In genomic region chr7:83878676-83879448, GRCm38 (mm10) we compare ENCODE assay signal across 7 mouse cellular contexts. TPM values are rescaled to one million over a fixed set of nuclear protein-coding genes. Genes with fewer than 3 reads are reported as not detected.
DNase-seq lines count a peak whose midpoint lies in the region; ATAC-seq and TF ChIP-seq lines count a peak whose summit lies in the region.

No protein-coding gene starts in this region.

- no peak; the same call in 1 of the 2 replicates for ATAC-seq in neural tube, embryonic 11.5 days (ENCODE audit: insufficient read depth, low FRiP score, low TSS enrichment)
- ATAC-seq in embryonic facial prominence, embryonic 11.5 days (replicated peaks; ENCODE audit: insufficient number of reproducible peaks, low FRiP score, low TSS enrichment, low read depth), result no peak
- no peak for ATAC-seq in neural tube, embryonic 15.5 days (ENCODE audit: low FRiP score)

- H3K27ac ChIP-seq in neural tube, embryonic 11.5 days (ENCODE audit: low read depth, low read length), result no peak overlapping the region
- H3K27ac ChIP-seq in embryonic facial prominence, embryonic 11.5 days (replicated peaks; ENCODE audit: low read depth, low read length), result no peak overlapping the region
- 0 out of 2 replicates have a peak overlapping the region, but pooled peaks have one; percentile 22 for H3K27ac ChIP-seq in kidney, adult 2 months (ENCODE audit: insufficient read depth, low read depth, low read length)
- H3K27ac ChIP-seq in neural tube, embryonic 15.5 days (replicated peaks), result peak overlapping the region; percentile 49; the same call in 1 of the 2 replicates

- WGBS in neural tube, embryonic 11.5 days, result 13% methylated on average over 5 of the region's 5 CpGs
- 10% methylated on average over 5 of the region's 5 CpGs for WGBS in embryonic facial prominence, embryonic 11.5 days
- WGBS in kidney, adult 2 months, result 21% methylated on average over 5 of the region's 5 CpGs
- WGBS in neural tube, embryonic 15.5 days, result 7% methylated on average over 5 of the region's 5 CpGs

- peak overlapping the region; percentile 19; the same call in 1 of the 2 replicates for H3K4me2 ChIP-seq in neural tube, embryonic 11.5 days (ENCODE audit: low read depth)
- H3K4me2 ChIP-seq in embryonic facial prominence, embryonic 11.5 days (ENCODE audit: low read depth, low read length), result peak overlapping the region; percentile 13; the same call in 1 of the 2 replicates
- peak overlapping the region; percentile 43 for H3K4me2 ChIP-seq in neural tube, embryonic 15.5 days

- H3K9me3 ChIP-seq in neural tube, embryonic 11.5 days (ENCODE audit: control insufficient read depth, low read length), result no peaks in the 10 kb centered on the region
- H3K9me3 ChIP-seq in embryonic facial prominence, embryonic 11.5 days (replicated peaks; ENCODE audit: control insufficient read depth, low read length), result no peaks in the 10 kb centered on the region
- no peaks in the 10 kb centered on the region for H3K9me3 ChIP-seq in neural tube, embryonic 15.5 days (replicated peaks)

- peak; percentile 46 for DNase-seq in neural tube, embryonic 11.5 days (ENCODE audit: low spot score)
- DNase-seq in neural tube, embryonic 10.5 days (ENCODE audit: extremely low spot score, low spot score), result no peak
- peak; percentile 39 for DNase-seq in embryonic facial prominence, embryonic 11.5 days (ENCODE audit: low spot score)
- DNase-seq in kidney, adult 2 months, result peak; percentile 62
- DNase-seq in urinary bladder, adult 2 months (ENCODE audit: low spot score), result no peak
- no peak for DNase-seq in cerebellum, postnatal 4 days (ENCODE audit: low spot score in 2 of 2)

- peaks cover 3% of the 10 kb centered on the region for H3K36me3 ChIP-seq in neural tube, embryonic 11.5 days (ENCODE audit: control insufficient read depth, insufficient read depth, low read length)
- H3K36me3 ChIP-seq in embryonic facial prominence, embryonic 11.5 days (replicated peaks; ENCODE audit: control insufficient read depth, insufficient read depth, low read depth, low read length), result no peaks in the 10 kb centered on the region
- no peaks in the 10 kb centered on the region for H3K36me3 ChIP-seq in kidney, adult 2 months (ENCODE audit: control insufficient read depth, insufficient read depth, low read length)
- peaks cover 7% of the 10 kb centered on the region for H3K36me3 ChIP-seq in neural tube, embryonic 15.5 days

- peak overlapping the region; percentile 26; the same call in 1 of the 2 replicates for H3K9ac ChIP-seq in neural tube, embryonic 11.5 days (ENCODE audit: low read length)
- H3K9ac ChIP-seq in embryonic facial prominence, embryonic 11.5 days (replicated peaks; ENCODE audit: low read length), result no peak overlapping the region
- H3K9ac ChIP-seq in neural tube, embryonic 15.5 days (replicated peaks), result no peak overlapping the region

- peaks cover 22% of the 10 kb centered on the region for H3K4me1 ChIP-seq in neural tube, embryonic 11.5 days (ENCODE audit: control insufficient read depth, insufficient read depth, low read length)
- peaks cover 12% of the 10 kb centered on the region for H3K4me1 ChIP-seq in embryonic facial prominence, embryonic 11.5 days (ENCODE audit: control insufficient read depth, insufficient read depth, low read length)
- H3K4me1 ChIP-seq in kidney, adult 2 months (ENCODE audit: control insufficient read depth, insufficient read depth, low read length), result peaks cover 7% of the 10 kb centered on the region; the same call in 1 of the 2 replicates
- peaks cover 53% of the 10 kb centered on the region for H3K4me1 ChIP-seq in neural tube, embryonic 15.5 days

- no peak for TF ChIP-seq POLR2A in kidney, adult 2 months (IDR thresholded peaks at IDR 0.05; ENCODE audit: low read depth, low read length)

- no peak overlapping the region for H3K4me3 ChIP-seq in neural tube, embryonic 11.5 days (ENCODE audit: low read depth, low read length)
- H3K4me3 ChIP-seq in embryonic facial prominence, embryonic 11.5 days (ENCODE audit: low read depth, low read length), result no peak overlapping the region
- H3K4me3 ChIP-seq in kidney, adult 2 months (ENCODE audit: insufficient read depth, low read depth, low read length), result no peak overlapping the region
- no peak overlapping the region for H3K4me3 ChIP-seq in neural tube, embryonic 15.5 days (replicated peaks)

- no peak for TF ChIP-seq CTCF in kidney, adult 2 months (conservative IDR thresholded peaks at IDR 0.05; ENCODE audit: insufficient read depth, insufficient read length, low read depth, low read length)

- H3K27me3 ChIP-seq in neural tube, embryonic 11.5 days (ENCODE audit: control insufficient read depth, insufficient read depth, low read length), result no peaks in the 10 kb centered on the region
- H3K27me3 ChIP-seq in embryonic facial prominence, embryonic 11.5 days (ENCODE audit: control insufficient read depth, insufficient read depth, low read length), result no peaks in the 10 kb centered on the region
- H3K27me3 ChIP-seq in kidney, adult 2 months (replicated peaks; ENCODE audit: control insufficient read depth, insufficient read depth, low read length), result no peaks in the 10 kb centered on the region
- no peaks in the 10 kb centered on the region for H3K27me3 ChIP-seq in neural tube, embryonic 15.5 days (replicated peaks)

RNA-seq across cellular contexts. Expression of gene Tlnrd1, which starts 5.2 kb away (rescaled TPM):
- polyA plus RNA-seq in neural tube, embryonic 11.5 days (2014; fragmentation: Nextera tagmentation; extraction: Ambion mirVana), result 17.8 and 19.8 TPM in 2 replicates
- 20.7 and 21.4 TPM in 2 replicates for polyA plus RNA-seq in embryonic facial prominence, embryonic 11.5 days (2014; fragmentation: Nextera tagmentation; extraction: Ambion mirVana)
- 9.2 and 11.1 TPM in 2 replicates for polyA plus RNA-seq in kidney, adult 2 months (2012; rRNA removed)
- 10.9 TPM in 2 replicates for polyA plus RNA-seq in neural tube, embryonic 15.5 days (2015; fragmentation: Nextera tagmentation; extraction: Ambion mirVana)
- polyA plus RNA-seq in urinary bladder, adult 2 months (2012; rRNA removed), result 9.9 and 11.6 TPM in 2 replicates

RNA-seq across cellular contexts. Expression of gene Mesd, which starts 5.4 kb away (rescaled TPM):
- polyA plus RNA-seq in neural tube, embryonic 11.5 days (2014; fragmentation: Nextera tagmentation; extraction: Ambion mirVana), result 70.1 and 73.5 TPM in 2 replicates
- 98.5 and 104 TPM in 2 replicates for polyA plus RNA-seq in embryonic facial prominence, embryonic 11.5 days (2014; fragmentation: Nextera tagmentation; extraction: Ambion mirVana)
- 11.5 and 15.1 TPM in 2 replicates for polyA plus RNA-seq in kidney, adult 2 months (2012; rRNA removed)
- 61.6 and 75.5 TPM in 2 replicates for polyA plus RNA-seq in neural tube, embryonic 15.5 days (2015; fragmentation: Nextera tagmentation; extraction: Ambion mirVana)
- 32.8 and 52.2 TPM in 2 replicates for polyA plus RNA-seq in urinary bladder, adult 2 months (2012; rRNA removed)

Comparison
In these comparisons a context has a peak if more than half of its experiments do, and no peak if none do; other contexts are left out.
1. DNase-seq: peak in neural tube, embryonic 11.5 days (single experiment), embryonic facial prominence, embryonic 11.5 days (single experiment) and kidney, adult 2 months (single experiment); none in neural tube, embryonic 10.5 days (single experiment), urinary bladder, adult 2 months (single experiment) and cerebellum, postnatal 4 days (0 of 2).
2. H3K27ac ChIP-seq: peak in kidney, adult 2 months (single experiment) and neural tube, embryonic 15.5 days (single experiment); none in neural tube, embryonic 11.5 days (single experiment) and embryonic facial prominence, embryonic 11.5 days (single experiment).
3. Peak in every context shown above with its lines, with median percentiles within 50 percentile points of each other: H3K4me2 ChIP-seq.